Mouse (Mus musculus) megakaryocyte-erythroid progenitor cell, adult 5-6 weeks (primary cell): ENCODE data around the gene Kcnk15. TPM values are rescaled to one million over a fixed set of nuclear protein-coding genes. Genes with fewer than 3 reads are reported as not detected.

Source experiments
- ATAC-seq: replicated peaks from 2 replicates; pipeline ENCODE4 v1.8.0; 2016; ENCODE audit warnings: mild to moderate bottlenecking, inconsistent platforms; ENCODE audit not compliant: severe bottlenecking, poor library complexity, low FRiP score, low TSS enrichment
- total RNA-seq, 2 experiments: library from RNA; stranded (forward) in 1 of 2; stranded (reverse) in 1 of 2; fragments of 200-1000, 215-1000 nt in 1 of 2; fragments of >200 nt in 1 of 2; fragmentation: Nextera tagmentation in 1 of 2; gene quantifications; 2 replicates each; pipeline ENCODE4 v1.2.3; 2014 to 2017

The Kcnk15 gene
- total RNA-seq (2014; fragmentation: Nextera tagmentation) (not detected in 2 replicates), total RNA-seq (2017) (not detected in 2 replicates)

GRCm38 (mm10) chr2:163853461-163853901 lies at the start of gene Kcnk15:
Gene Kcnk15, plus strand, starts transcription at chr2:163853651.
- ATAC-seq: no peak

GRCm38 (mm10) chr2:163803838-163804237 lies 49.6 kb upstream of the Kcnk15 start:
- ATAC-seq: no peak

GRCm38 (mm10) chr2:163809166-163809565 lies 44.3 kb upstream of the Kcnk15 start:
- ATAC-seq: no peak

- ATAC-seq: no peak
Observed at GRCm38 (mm10) chr2:163809704-163810103, 43.7 kb upstream of the Kcnk15 start.

- ATAC-seq: no peak
Observed at GRCm38 (mm10) chr2:163813077-163813476, 40.4 kb upstream of the Kcnk15 start.

- ATAC-seq: no peak
Observed at GRCm38 (mm10) chr2:163814739-163815465, 38.5 kb upstream of the Kcnk15 start.

- ATAC-seq: peak; percentile 83
Observed at GRCm38 (mm10) chr2:163820607-163821006, 32.8 kb upstream of the Kcnk15 start, which contains the start of gene Ccn5. Gene Ccn5, plus strand, starts transcription at chr2:163820861.

GRCm38 (mm10) chr2:163823248-163823647 lies 30.2 kb upstream of the Kcnk15 start:
- 0 out of 2 replicates have a peak, but pooled peaks have one; percentile 56 for ATAC-seq

GRCm38 (mm10) chr2:163823771-163824170 lies 29.7 kb upstream of the Kcnk15 start:
- no peak for ATAC-seq

- no peak for ATAC-seq
Observed at GRCm38 (mm10) chr2:163825861-163826260, 27.6 kb upstream of the Kcnk15 start.

- ATAC-seq: no peak
Observed at GRCm38 (mm10) chr2:163826494-163826893, 27.0 kb upstream of the Kcnk15 start.

GRCm38 (mm10) chr2:163831163-163831562 lies 22.3 kb upstream of the Kcnk15 start:
- no peak for ATAC-seq

- ATAC-seq: peak; percentile 92
Observed at GRCm38 (mm10) chr2:163838043-163838442, 15.4 kb upstream of the Kcnk15 start.

- ATAC-seq: peak; percentile 89
Observed at GRCm38 (mm10) chr2:163839519-163839918, 13.9 kb upstream of the Kcnk15 start.

GRCm38 (mm10) chr2:163842043-163842442 lies 11.4 kb upstream of the Kcnk15 start:
- no peak for ATAC-seq

- 0 out of 2 replicates have a peak, but pooled peaks have one; percentile 46 for ATAC-seq
Observed at GRCm38 (mm10) chr2:163857233-163857632, 3.8 kb downstream of the Kcnk15 start.

GRCm38 (mm10) chr2:163858254-163858947 lies 5.0 kb downstream of the Kcnk15 start:
- peak; percentile 36 for ATAC-seq

- no peak for ATAC-seq
Observed at GRCm38 (mm10) chr2:163865311-163865710, 11.9 kb downstream of the Kcnk15 start.

- no peak for ATAC-seq
Observed at GRCm38 (mm10) chr2:163866061-163866460, 12.6 kb downstream of the Kcnk15 start.

GRCm38 (mm10) chr2:163869783-163870182 lies 16.3 kb downstream of the Kcnk15 start:
- ATAC-seq: no peak

GRCm38 (mm10) chr2:163871266-163871665 lies 17.8 kb downstream of the Kcnk15 start:
- no peak for ATAC-seq
